Mouse (Mus musculus) stomach, embryonic 14.5 days (tissue): Measurements from ENCODE around the gene Hddc3. TPM values are rescaled to one million over a fixed set of nuclear protein-coding genes. Genes with fewer than 3 reads are reported as not detected.

Experiments used
- ATAC-seq: fragments of 200-750 bp; cut with Nextera tagmentation; 2 replicates; pipeline ENCODE4 v1.8.0; 2017; ENCODE audit warnings: low read depth, moderate TSS enrichment; ENCODE audit not compliant: insufficient number of reproducible peaks, insufficient read depth, low FRiP score
- H3K27ac ChIP-seq: fragments of 300-500 bp; sonication (generic); 2 replicates; pipeline ENCODE4 v1.5.1; 2014; ENCODE audit warnings: mild to moderate bottlenecking, low read length, moderate library complexity, mixed read lengths
- H3K27me3 ChIP-seq: fragments of 300-500 bp; sonication (generic); 2 replicates; pipeline ENCODE4 v1.6.1; 2014; ENCODE audit warnings: low read length, control low read depth, mixed read lengths; ENCODE audit not compliant: control insufficient read depth, insufficient read depth
- H3K36me3 ChIP-seq: fragments of 300-500 bp; sonication (generic); 2 replicates; pipeline ENCODE4 v1.6.1; 2014; ENCODE audit warnings: mild to moderate bottlenecking, control low read depth, low read length, moderate library complexity, mixed read lengths; ENCODE audit not compliant: control insufficient read depth, insufficient read depth
- H3K4me1 ChIP-seq: fragments of 300-500 bp; sonication (generic); 2 replicates; pipeline ENCODE4 v1.6.1; 2014; ENCODE audit warnings: low read length, control low read depth, mixed read lengths; ENCODE audit not compliant: control insufficient read depth, insufficient read depth
- H3K4me2 ChIP-seq: fragments of 300-500 bp; sonication (generic); replicated peaks from 2 replicates; pipeline ENCODE4 v1.6.1; 2014; ENCODE audit warnings: low read depth, low read length, control low read depth
- H3K4me3 ChIP-seq: fragments of 300-500 bp; sonication (generic); 2 replicates; pipeline ENCODE4 v1.5.1; 2014; ENCODE audit warnings: low read depth, low read length, control low read depth
- H3K9ac ChIP-seq: fragments of 300-500 bp; sonication (generic); replicated peaks from 2 replicates; pipeline ENCODE4 v1.6.1; 2014; ENCODE audit warnings: low read depth, mild to moderate bottlenecking, control low read depth, low read length, moderate library complexity, mixed read lengths
- H3K9me3 ChIP-seq: fragments of 300-500 bp; sonication (generic); 2 replicates; pipeline ENCODE4 v1.6.1; 2016; ENCODE audit warnings: low read depth, low read length, control low read depth; ENCODE audit not compliant: control insufficient read depth
- WGBS: fragments of 180-500 bp; shearing (Covaris S2); extraction: QIAGEN DNeasy Blood & Tissue Kit; methylation state at CpG from one replicate; pipeline ENCODE4 v1.1.7; 2014; 5-methylcytosine and 5-hydroxymethylcytosine counted together
- polyA plus RNA-seq: library from polyadenylated mRNA; unstranded; fragments of >200 nt; fragmentation: Nextera tagmentation; extraction: Ambion mirVana; gene quantifications from 2 replicates; pipeline ENCODE4 v1.2.1, GENCODE M21; 2014

Hddc3 gene
- polyA plus RNA-seq, 1 experiment from 2014 or later = 26.5 TPM

DNA sequence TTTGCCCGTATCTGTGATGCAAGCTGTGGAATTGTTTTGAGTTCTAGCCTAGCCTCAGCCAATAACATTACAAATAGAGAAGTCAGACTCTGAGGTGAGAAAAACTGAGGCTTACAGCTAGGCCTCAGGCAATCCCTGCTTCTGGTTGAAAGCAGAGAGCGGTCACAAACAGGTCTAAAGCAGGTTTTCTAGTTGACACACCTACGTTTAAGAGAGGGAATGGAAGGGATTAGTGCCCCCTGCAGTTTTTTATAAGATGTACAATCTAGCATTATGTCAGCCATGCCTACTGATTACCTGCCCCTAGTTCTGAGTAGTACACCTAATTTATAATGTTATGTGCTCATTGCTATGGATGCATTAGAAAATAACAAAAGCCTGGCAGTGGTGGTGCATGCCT lies 35.1 kb upstream of the Hddc3 start:
- no peaks in the 10 kb centered on the region for H3K27me3 ChIP-seq
- peaks cover 86% of the 10 kb centered on the region for H3K36me3 ChIP-seq
- H3K4me3 ChIP-seq = no peak overlapping the region
- no peak for ATAC-seq
- H3K4me2 ChIP-seq = no peak overlapping the region
- H3K4me1 ChIP-seq = no peaks in the 10 kb centered on the region
- H3K27ac ChIP-seq = no peak overlapping the region
- H3K9ac ChIP-seq = no peak overlapping the region
- 81% methylated on average over 3 of the region's 3 CpGs for WGBS
- H3K9me3 ChIP-seq = no peaks in the 10 kb centered on the region

DNA sequence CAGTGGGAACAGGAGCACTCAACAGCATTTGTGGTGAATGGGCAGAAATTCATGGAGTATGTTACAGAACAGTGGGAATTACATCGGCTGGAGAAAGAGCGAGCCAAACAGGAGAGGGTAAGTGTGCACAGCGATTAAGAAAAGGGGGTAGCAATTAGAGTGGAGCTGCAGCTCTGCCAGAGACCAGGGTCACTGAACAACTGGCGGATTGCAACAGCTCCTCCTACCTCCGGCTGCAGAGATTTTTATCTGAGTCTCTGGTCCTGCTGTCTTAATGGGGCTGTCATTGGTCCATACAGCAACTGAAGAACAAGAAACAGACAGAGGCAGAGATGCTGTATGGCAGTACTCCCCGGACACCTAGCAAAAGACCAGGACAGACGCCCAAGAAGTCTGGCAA lies 32.1 kb upstream of the Hddc3 start:
- WGBS = 84% methylated on average over 7 of the region's 7 CpGs
- H3K36me3 ChIP-seq = peaks cover 87% of the 10 kb centered on the region
- no peak for ATAC-seq
- H3K9me3 ChIP-seq = no peaks in the 10 kb centered on the region
- no peak overlapping the region for H3K4me3 ChIP-seq
- H3K27me3 ChIP-seq = no peaks in the 10 kb centered on the region
- no peak overlapping the region for H3K4me2 ChIP-seq
- H3K9ac ChIP-seq = no peak overlapping the region
- no peak overlapping the region for H3K27ac ChIP-seq
- no peaks in the 10 kb centered on the region for H3K4me1 ChIP-seq

DNA sequence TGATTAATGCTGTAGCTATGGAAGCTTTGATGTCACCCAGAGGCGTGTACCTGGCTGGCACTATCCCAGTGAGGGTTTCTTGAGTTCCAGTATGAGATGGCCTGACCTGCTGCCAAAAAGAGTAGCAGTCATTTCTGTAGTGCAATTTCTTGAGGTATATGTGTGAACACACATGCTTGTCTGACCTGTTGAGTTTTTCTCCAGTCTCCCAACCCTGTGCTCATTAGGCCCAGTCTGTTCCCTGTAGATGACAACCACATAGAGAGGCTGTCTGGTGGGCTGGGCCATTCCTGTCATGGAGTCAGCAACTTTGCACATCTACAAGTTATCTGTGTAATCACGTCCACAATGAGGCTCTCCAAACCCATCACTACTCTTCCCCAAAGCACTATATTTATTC lies 27.2 kb upstream of the Hddc3 start:
- WGBS = 83% methylated on average over 2 of the region's 2 CpGs
- H3K36me3 ChIP-seq = peaks cover 56% of the 10 kb centered on the region
- ATAC-seq = no peak
- no peaks in the 10 kb centered on the region for H3K9me3 ChIP-seq
- H3K4me1 ChIP-seq = no peaks in the 10 kb centered on the region
- H3K27me3 ChIP-seq = no peaks in the 10 kb centered on the region
- no peak overlapping the region for H3K4me3 ChIP-seq
- H3K9ac ChIP-seq = no peak overlapping the region
- H3K4me2 ChIP-seq = no peak overlapping the region
- no peak overlapping the region for H3K27ac ChIP-seq

DNA sequence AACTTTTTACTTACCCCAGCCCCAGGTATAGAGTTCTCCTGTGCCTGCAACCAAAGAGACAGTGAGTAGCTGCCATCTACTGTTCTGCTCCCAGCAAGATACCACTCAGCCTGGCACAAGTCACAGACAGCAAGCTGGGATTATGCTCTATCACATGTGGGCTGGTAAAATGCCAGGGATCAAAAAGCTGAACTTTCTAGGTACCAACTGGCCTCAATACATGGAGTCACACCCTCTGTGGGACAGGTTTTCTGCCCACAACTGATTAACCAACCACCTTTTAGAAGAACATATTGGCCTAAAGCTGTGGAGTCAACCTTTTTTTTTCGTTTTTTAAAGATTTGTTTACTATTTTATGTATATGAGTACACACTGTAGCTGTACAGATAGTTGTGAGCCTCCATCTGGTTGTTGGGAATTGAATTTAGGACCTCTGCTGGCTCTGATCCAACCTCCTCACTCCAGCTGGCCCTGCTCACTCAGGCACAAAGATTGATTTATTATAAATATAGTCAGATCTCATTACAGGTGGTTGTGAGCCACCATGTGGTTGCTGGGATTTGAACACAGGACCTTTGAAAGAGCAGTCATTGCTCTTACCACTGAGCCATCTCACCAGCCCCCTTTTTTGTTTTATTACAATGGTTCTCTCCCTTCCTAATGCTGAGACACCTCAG lies 25.3 kb upstream of the Hddc3 start:
- Histone ChIP-seq H3K4me2 (no peak overlapping the region), H3K9me3 (no peaks in the 10 kb centered on the region), H3K36me3 (peaks cover 42% of the 10 kb centered on the region), H3K27me3 (no peaks in the 10 kb centered on the region), H3K9ac (no peak overlapping the region), H3K4me3 (no peak overlapping the region), H3K4me1 (no peaks in the 10 kb centered on the region), H3K27ac (no peak overlapping the region)
- ATAC-seq = no peak
- 74% methylated on average over 1 of the region's 1 CpGs for WGBS

DNA sequence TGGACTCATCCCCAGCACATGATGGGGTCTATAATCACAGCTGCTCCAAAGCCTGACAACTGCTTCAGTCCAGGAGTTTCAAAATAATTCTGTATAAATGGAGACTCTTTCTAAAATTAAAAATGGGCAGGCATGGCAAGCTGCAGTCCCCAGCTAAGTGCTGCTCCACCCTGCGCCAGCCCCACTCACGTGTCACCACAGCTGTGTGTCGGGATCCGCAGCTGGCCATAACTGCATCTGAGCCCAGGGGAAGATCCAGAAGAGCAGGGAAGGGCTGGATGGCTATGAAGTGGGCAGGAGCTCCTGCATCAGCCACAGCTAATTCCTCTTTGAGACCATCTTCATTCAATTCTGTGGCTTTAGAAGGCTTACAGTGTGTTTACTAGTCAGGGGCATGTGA lies 24.2 kb upstream of the Hddc3 start:
- ATAC-seq = no peak
- H3K4me2 ChIP-seq = no peak overlapping the region
- peaks cover 32% of the 10 kb centered on the region for H3K36me3 ChIP-seq
- H3K4me3 ChIP-seq = no peak overlapping the region
- no peaks in the 10 kb centered on the region for H3K27me3 ChIP-seq
- H3K9me3 ChIP-seq = no peaks in the 10 kb centered on the region
- no peak overlapping the region for H3K27ac ChIP-seq
- WGBS = 89% methylated on average over 4 of the region's 4 CpGs
- peaks cover 6% of the 10 kb centered on the region; the same call in 1 of the 2 replicates for H3K4me1 ChIP-seq
- no peak overlapping the region for H3K9ac ChIP-seq

DNA sequence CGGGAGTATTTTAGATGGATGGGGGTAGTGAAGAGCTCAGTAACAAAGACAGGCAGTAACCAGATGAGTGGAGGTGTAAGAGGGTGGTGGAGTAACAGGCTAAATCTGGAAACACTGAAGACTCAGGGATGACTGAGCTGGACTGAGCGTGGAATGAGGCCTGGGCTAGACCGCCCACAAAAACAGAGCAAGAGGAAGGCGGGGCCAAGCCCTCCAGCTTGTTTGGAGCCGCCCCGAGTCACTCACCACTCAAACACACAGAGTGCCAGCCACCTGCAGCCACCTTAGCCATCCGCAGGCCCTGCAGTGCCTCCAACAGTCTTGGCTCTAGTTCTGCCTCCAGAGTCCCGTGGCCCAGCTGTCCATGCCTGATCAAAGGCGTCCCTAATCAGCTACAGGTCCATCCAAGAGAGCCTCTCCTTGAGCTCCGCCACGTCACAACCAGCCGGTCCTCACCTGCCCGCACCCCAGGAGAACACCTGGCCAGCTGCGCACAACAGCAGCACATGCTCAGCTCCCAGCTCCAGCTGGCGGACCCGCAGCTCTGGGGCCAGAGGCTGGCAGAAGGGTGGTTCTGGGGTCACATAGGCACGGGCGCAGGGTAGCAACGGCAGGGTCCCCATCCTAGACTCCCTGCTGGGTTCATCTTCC lies 22.9 kb upstream of the Hddc3 start:
- no peak overlapping the region for H3K4me3 ChIP-seq
- no peak for ATAC-seq
- 81% methylated on average over 19 of the region's 19 CpGs for WGBS
- no peak overlapping the region for H3K4me2 ChIP-seq
- no peak overlapping the region for H3K27ac ChIP-seq
- H3K27me3 ChIP-seq = no peaks in the 10 kb centered on the region
- peaks cover 8% of the 10 kb centered on the region; the same call in 1 of the 2 replicates for H3K4me1 ChIP-seq
- peaks cover 19% of the 10 kb centered on the region for H3K36me3 ChIP-seq
- H3K9me3 ChIP-seq = no peaks in the 10 kb centered on the region
- no peak overlapping the region for H3K9ac ChIP-seq

DNA sequence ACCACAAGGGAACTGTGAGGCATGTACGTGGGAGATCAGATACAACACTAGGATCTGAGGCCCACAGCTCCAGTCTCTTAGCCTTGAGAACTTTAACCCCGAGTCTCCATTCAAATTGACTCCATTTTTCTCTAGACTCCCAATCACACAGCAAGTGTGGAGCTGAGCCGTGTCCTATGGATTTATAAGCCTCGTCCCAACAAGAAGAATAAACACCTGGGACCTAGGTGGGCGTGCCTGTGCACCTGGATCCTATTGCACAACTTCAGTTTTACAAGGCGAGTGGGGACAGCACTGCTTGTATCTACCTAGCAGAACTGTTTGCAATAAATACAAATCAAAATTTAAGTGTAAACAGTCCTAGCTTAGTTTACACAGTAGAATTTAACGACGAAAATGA lies 19.6 kb upstream of the Hddc3 start:
- WGBS = 10% methylated on average over 8 of the region's 8 CpGs
- peak overlapping the region; percentile 86 for H3K27ac ChIP-seq
- H3K4me3 ChIP-seq = peak overlapping the region; percentile 54
- no peak for ATAC-seq
- H3K4me1 ChIP-seq = peaks cover 11% of the 10 kb centered on the region; the same call in 1 of the 2 replicates
- H3K36me3 ChIP-seq = peaks cover 31% of the 10 kb centered on the region
- H3K4me2 ChIP-seq = peak overlapping the region; percentile 85
- H3K9me3 ChIP-seq = no peaks in the 10 kb centered on the region
- peak overlapping the region; percentile 57 for H3K9ac ChIP-seq
- H3K27me3 ChIP-seq = no peaks in the 10 kb centered on the region

DNA sequence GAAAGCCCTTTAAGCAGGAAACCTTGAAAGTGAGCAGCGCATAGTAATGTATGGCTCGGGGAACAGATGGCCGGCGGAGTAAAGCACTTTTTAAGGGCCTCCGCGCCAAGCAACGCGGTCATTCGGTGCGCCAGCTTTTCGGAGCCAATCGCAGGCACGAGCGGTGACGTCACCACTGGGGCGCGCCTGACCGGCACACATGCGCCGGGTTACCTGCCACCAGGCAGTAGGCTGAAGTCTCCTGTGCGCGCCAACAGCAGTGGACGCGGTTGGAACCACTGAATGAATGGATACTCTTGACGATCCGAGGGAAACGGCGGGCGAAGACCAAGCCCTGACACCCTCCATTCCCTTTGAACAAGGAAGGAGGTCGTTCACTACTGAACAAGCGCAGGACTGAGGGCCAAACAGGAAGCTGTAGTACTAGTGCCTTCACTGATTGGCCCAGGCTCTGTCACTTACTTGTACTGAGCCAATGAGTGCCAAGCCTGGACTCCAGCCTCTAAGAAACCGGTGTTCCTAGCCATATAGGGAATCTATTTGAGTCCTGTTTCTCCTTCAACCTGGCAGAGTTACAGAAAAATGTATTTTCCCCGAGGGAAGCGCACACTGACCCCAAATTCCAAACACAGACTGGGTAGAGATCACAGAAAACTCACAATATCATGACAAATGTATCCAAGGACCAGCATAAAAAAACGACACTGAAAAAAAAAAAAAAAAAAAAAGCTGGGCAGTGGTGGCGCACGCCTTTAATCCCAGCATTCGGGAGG lies 18.7 kb upstream of the Hddc3 start, which contains the start of gene Rccd1:
TSS of gene Rccd1 (minus strand) at position 412 of the 773 bp plus-strand sequence.
- ATAC-seq = peak; percentile 99
- no peaks in the 10 kb centered on the region for H3K9me3 ChIP-seq
- peaks cover 11% of the 10 kb centered on the region; the same call in 1 of the 2 replicates for H3K4me1 ChIP-seq

More for the DNA sequence above, 18.7 kb upstream of the Hddc3 start, which contains the start of gene Rccd1:
- Histone ChIP-seq H3K4me3 (peak within 1 kb of the TSS; percentile 54), H3K27ac (peak within 1 kb of the TSS; percentile 86), H3K27me3 (no peaks in the 10 kb centered on the region), H3K4me2 (peak within 1 kb of the TSS; percentile 85), H3K36me3 (peaks cover 37% of the 10 kb centered on the region), H3K9ac (peak within 1 kb of the TSS; percentile 57)
- 2% methylated on average over 38 of the region's 38 CpGs for WGBS
